Mouse (Mus musculus): Measurements from ENCODE around the gene Rpl9. TPM values are rescaled to one million over a fixed set of nuclear protein-coding genes. Genes with fewer than 3 reads are reported as not detected.

Gene Rpl9
- polyA plus RNA-seq (2015; fragmentation: Nextera tagmentation; extraction: Ambion mirVana): 1,132 and 1,215 TPM in 2 replicates

DNA sequence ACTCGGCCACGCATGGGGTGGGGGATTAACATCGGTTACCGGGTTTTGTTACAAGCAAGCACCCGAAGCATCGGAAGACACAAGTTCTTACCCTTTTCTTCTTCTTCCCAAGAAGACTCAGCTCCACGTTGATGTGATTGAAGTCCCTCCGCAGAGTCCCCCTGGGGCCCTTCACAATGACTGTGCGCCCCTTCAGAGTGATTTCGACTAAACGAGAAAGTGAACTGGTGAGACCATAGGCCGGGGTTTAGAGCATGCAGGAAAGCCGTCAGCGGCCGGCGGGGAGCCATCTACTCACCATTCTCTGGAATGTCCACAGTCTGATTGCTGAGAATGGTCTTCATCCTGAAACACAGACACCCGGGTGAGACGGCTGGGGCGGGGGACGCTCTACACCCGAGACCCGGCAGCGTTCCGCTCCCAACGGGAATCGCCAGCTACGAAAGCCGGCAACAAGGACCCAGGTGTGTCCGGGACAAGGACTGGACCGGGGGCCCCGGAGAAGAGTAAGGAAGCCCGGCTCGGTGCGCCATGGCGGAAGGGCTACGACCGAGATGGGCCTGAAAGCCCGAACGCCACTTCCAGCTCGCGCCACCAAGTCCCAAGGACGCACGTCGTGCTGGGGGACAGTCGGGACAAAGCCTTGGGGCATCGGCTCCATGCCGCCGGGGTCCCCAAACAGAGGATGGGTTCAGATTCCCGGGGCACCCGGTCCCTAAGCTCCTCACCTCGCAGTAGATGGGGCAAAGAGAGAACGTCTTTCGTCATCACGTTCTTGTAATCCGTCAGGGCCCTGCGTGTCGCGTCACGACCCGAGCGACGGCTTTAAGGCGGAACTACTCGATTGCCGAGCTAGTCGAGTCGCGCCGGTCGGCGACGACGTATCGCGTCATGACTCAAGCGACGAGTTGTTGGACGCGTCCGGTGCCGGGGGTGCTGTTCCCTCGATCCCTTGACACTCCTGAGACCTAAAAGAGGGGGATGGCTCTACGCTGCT lies at the start of gene Rpl9, which contains the start of gene Lias:
Rpl9 (minus strand) TSS at position 797 of the 997 bp plus-strand sequence.
Lias (plus strand) TSS at position 850 of the 997 bp plus-strand sequence.
- Histone ChIP-seq H3K4me3 (replicated peaks; ENCODE audit: low read depth, low read length) (peak within 1 kb of the TSS; percentile 97), H3K4me2 (ENCODE audit: low read length) (peak within 1 kb of the TSS; percentile 69), H3K9ac (ENCODE audit: low read depth, low read length) (peak within 1 kb of the TSS; percentile 99), H3K27ac (peak within 1 kb of the TSS; percentile 92), H3K36me3 (ENCODE audit: insufficient read depth, low read length) (peaks cover 33% of the 10 kb centered on the region), H3K27me3 (ENCODE audit: insufficient read depth, low read length) (no peaks in the 10 kb centered on the region), H3K4me1 (replicated peaks; ENCODE audit: insufficient read depth, low read length) (peaks cover 8% of the 10 kb centered on the region), H3K9me3 (replicated peaks; ENCODE audit: low read length) (no peaks in the 10 kb centered on the region)
- TF ChIP-seq CTCF (IDR thresholded peaks at IDR 0.05; ENCODE audit: low read depth): no peak
- DNase-seq (ENCODE audit: low spot score) (peak; percentile 97), ATAC-seq (replicated peaks; ENCODE audit: low FRiP score, low read depth) (peak; percentile 95)
- under 1% methylated on average over 83 of the region's 83 CpGs for WGBS

GRCm38 (mm10) chr5:65438041-65438440 lies 46.8 kb upstream of the Rpl9 start:
- no peak for ATAC-seq (replicated peaks; ENCODE audit: low FRiP score, low read depth)
- H3K9me3 ChIP-seq (replicated peaks; ENCODE audit: low read length): no peaks in the 10 kb centered on the region
- H3K27ac ChIP-seq: no peak overlapping the region
- H3K36me3 ChIP-seq (ENCODE audit: insufficient read depth, low read length): no peaks in the 10 kb centered on the region
- H3K4me3 ChIP-seq (replicated peaks; ENCODE audit: low read depth, low read length): no peak overlapping the region
- no peak for TF ChIP-seq CTCF (IDR thresholded peaks at IDR 0.05; ENCODE audit: low read depth)
- DNase-seq (ENCODE audit: low spot score): no peak
- H3K4me2 ChIP-seq (ENCODE audit: low read length): no peak overlapping the region
- no peak overlapping the region for H3K9ac ChIP-seq (ENCODE audit: low read depth, low read length)
- no peaks in the 10 kb centered on the region for H3K4me1 ChIP-seq (replicated peaks; ENCODE audit: insufficient read depth, low read length)
- H3K27me3 ChIP-seq (ENCODE audit: insufficient read depth, low read length): no peaks in the 10 kb centered on the region

GRCm38 (mm10) chr5:65435806-65436561 lies 44.7 kb upstream of the Rpl9 start, which contains the start of gene Ugdh:
Gene Ugdh, minus strand, starts transcription at chr5:65435949.
- Histone ChIP-seq H3K27me3 (ENCODE audit: insufficient read depth, low read length) (no peaks in the 10 kb centered on the region), H3K9ac (ENCODE audit: low read depth, low read length) (peak within 1 kb of the TSS; percentile 78), H3K4me1 (replicated peaks; ENCODE audit: insufficient read depth, low read length) (no peaks in the 10 kb centered on the region), H3K36me3 (ENCODE audit: insufficient read depth, low read length) (no peaks in the 10 kb centered on the region), H3K9me3 (replicated peaks; ENCODE audit: low read length) (no peaks in the 10 kb centered on the region), H3K4me3 (replicated peaks; ENCODE audit: low read depth, low read length) (peak within 1 kb of the TSS; percentile 77), H3K4me2 (ENCODE audit: low read length) (peak within 1 kb of the TSS; percentile 68), H3K27ac (peak within 1 kb of the TSS; percentile 94)
- ATAC-seq (replicated peaks; ENCODE audit: low FRiP score, low read depth) (peak; percentile 98), DNase-seq (ENCODE audit: low spot score) (peak; percentile 99)
- WGBS: under 1% methylated on average over 51 of the region's 51 CpGs
- peak; percentile 9; the same call in 1 of the 2 replicates for TF ChIP-seq CTCF (IDR thresholded peaks at IDR 0.05; ENCODE audit: low read depth)

- peak; percentile 39 for DNase-seq (ENCODE audit: low spot score)
- Histone ChIP-seq H3K27me3 (ENCODE audit: insufficient read depth, low read length) (no peaks in the 10 kb centered on the region), H3K9me3 (replicated peaks; ENCODE audit: low read length) (no peaks in the 10 kb centered on the region), H3K36me3 (ENCODE audit: insufficient read depth, low read length) (no peaks in the 10 kb centered on the region), H3K4me3 (replicated peaks; ENCODE audit: low read depth, low read length) (peak overlapping the region; percentile 77), H3K9ac (ENCODE audit: low read depth, low read length) (peak overlapping the region; percentile 78), H3K4me2 (ENCODE audit: low read length) (peak overlapping the region; percentile 68), H3K27ac (peak overlapping the region; percentile 94), H3K4me1 (replicated peaks; ENCODE audit: insufficient read depth, low read length) (no peaks in the 10 kb centered on the region)
- no peak for TF ChIP-seq CTCF (IDR thresholded peaks at IDR 0.05; ENCODE audit: low read depth)
- under 1% methylated on average over 46 of the region's 47 CpGs for WGBS
- no peak for ATAC-seq (replicated peaks; ENCODE audit: low FRiP score, low read depth)
Measured at GRCm38 (mm10) chr5:65435363-65435805, 44.1 kb upstream of the Rpl9 start.

- Histone ChIP-seq H3K9ac (ENCODE audit: low read depth, low read length) (peak overlapping the region; percentile 78), H3K27me3 (ENCODE audit: insufficient read depth, low read length) (no peaks in the 10 kb centered on the region), H3K4me3 (replicated peaks; ENCODE audit: low read depth, low read length) (peak overlapping the region; percentile 77), H3K4me2 (ENCODE audit: low read length) (peak overlapping the region; percentile 68), H3K27ac (peak overlapping the region; percentile 94), H3K9me3 (replicated peaks; ENCODE audit: low read length) (no peaks in the 10 kb centered on the region), H3K36me3 (ENCODE audit: insufficient read depth, low read length) (0 out of 2 replicates have a peak, but pooled peaks cover 3% of the 10 kb centered on the region), H3K4me1 (replicated peaks; ENCODE audit: insufficient read depth, low read length) (no peaks in the 10 kb centered on the region)
- ATAC-seq (replicated peaks; ENCODE audit: low FRiP score, low read depth) (no peak), DNase-seq (ENCODE audit: low spot score) (peak; percentile 69)
- 6% methylated on average over 15 of the region's 15 CpGs for WGBS
- no peak for TF ChIP-seq CTCF (IDR thresholded peaks at IDR 0.05; ENCODE audit: low read depth)
Measured at GRCm38 (mm10) chr5:65434471-65435362, 43.5 kb upstream of the Rpl9 start.
